Mouse (Mus musculus): ENCODE measurements around the gene Kars.

The Kars gene

GRCm38 (mm10) chr8:111984511-111984910, 26.6 kb downstream of the Kars start:
- in situ Hi-C loops (cut with MboI, MseI) = no loop called here

GRCm38 (mm10) chr8:111982116-111982515, 29.0 kb downstream of the Kars start:
- in situ Hi-C loops (cut with MboI, MseI) = no loop called here

GRCm38 (mm10) chr8:111978147-111978546, 33.0 kb downstream of the Kars start:
- in situ Hi-C loops (cut with MboI, MseI) = no loop called here

GRCm38 (mm10) chr8:111976326-111976725, 34.8 kb downstream of the Kars start:
- in situ Hi-C loops (cut with MboI, MseI) = no loop called here

GRCm38 (mm10) chr8:111975706-111976105, 35.4 kb downstream of the Kars start:
- in situ Hi-C loops (cut with MboI, MseI) = no loop called here

GRCm38 (mm10) chr8:111974138-111974537, 37.0 kb downstream of the Kars start:
- in situ Hi-C loops (cut with MboI, MseI) = no loop called here

GRCm38 (mm10) chr8:111968991-111969390, 42.1 kb downstream of the Kars start:
- in situ Hi-C loops (cut with MboI, MseI) = no loop called here

GRCm38 (mm10) chr8:111968541-111968940, 42.6 kb downstream of the Kars start:
- in situ Hi-C loops (cut with MboI, MseI) = no loop called here

- in situ Hi-C loops (cut with MboI, MseI) = no loop called here
These were observed 43.8 kb downstream of the Kars start for GRCm38 (mm10) chr8:111967246-111967870.

GRCm38 (mm10) chr8:111964849-111965561, 46.1 kb downstream of the Kars start:
- in situ Hi-C loops (cut with MboI, MseI) = no loop called here

GRCm38 (mm10) chr8:111964351-111964750, 46.8 kb downstream of the Kars start:
- in situ Hi-C loops (cut with MboI, MseI) = no loop called here

GRCm38 (mm10) chr8:111963546-111963945, 47.6 kb downstream of the Kars start:
- in situ Hi-C loops (cut with MboI, MseI) = no loop called here

- in situ Hi-C loops (cut with MboI, MseI) = no loop called here
These were observed 48.0 kb downstream of the Kars start for GRCm38 (mm10) chr8:111963091-111963490.

- in situ Hi-C loops (cut with MboI, MseI) = no loop called here
These were observed 48.5 kb downstream of the Kars start for GRCm38 (mm10) chr8:111962589-111962988.

- in situ Hi-C loops (cut with MboI, MseI) = no loop called here
These were observed 49.8 kb downstream of the Kars start for GRCm38 (mm10) chr8:111961330-111961729.

- in situ Hi-C loops (cut with MboI, MseI) = no loop called here
These were observed 50.4 kb downstream of the Kars start for GRCm38 (mm10) chr8:111960591-111961321.

- in situ Hi-C loops (cut with MboI, MseI) = no loop called here
These were observed 53.9 kb downstream of the Kars start for GRCm38 (mm10) chr8:111957231-111957630.

GRCm38 (mm10) chr8:111955879-111956278, 55.2 kb downstream of the Kars start:
- in situ Hi-C loops (cut with MboI, MseI) = no loop called here

GRCm38 (mm10) chr8:111954844-111955594, 56.1 kb downstream of the Kars start:
- in situ Hi-C loops (cut with MboI, MseI) = no loop called here

GRCm38 (mm10) chr8:111951936-111952335, 59.2 kb downstream of the Kars start:
- in situ Hi-C loops (cut with MboI, MseI) = no loop called here

GRCm38 (mm10) chr8:111951317-111951716, 59.8 kb downstream of the Kars start:
- in situ Hi-C loops (cut with MboI, MseI) = no loop called here

- in situ Hi-C loops (cut with MboI, MseI) = no loop called here
These were observed 60.3 kb downstream of the Kars start for GRCm38 (mm10) chr8:111950846-111951245.

Data from T-helper 2 cell (primary cell).